Mouse (Mus musculus) lung, embryonic 15.5 days (tissue): Measurements from ENCODE around the gene Prtn3. TPM values are rescaled to one million over a fixed set of nuclear protein-coding genes. Genes with fewer than 3 reads are reported as not detected.

Experiments
- ATAC-seq: fragments of 200-750 bp; cut with Nextera tagmentation; 2 replicates; pipeline ENCODE4 v1.8.0; 2017; ENCODE audit warnings: moderate number of reproducible peaks, borderline replicate concordance; ENCODE audit not compliant: low FRiP score, low TSS enrichment; ENCODE audit errors: extremely low read depth
- H3K27ac ChIP-seq: fragments of 300-500 bp; sonication (generic); 2 replicates; pipeline ENCODE4 v1.5.1; 2015; ENCODE audit warnings: moderate library complexity, mild to moderate bottlenecking, inconsistent platforms
- H3K27me3 ChIP-seq: fragments of 300-500 bp; sonication (generic); 2 replicates; pipeline ENCODE4 v1.6.1; 2015; ENCODE audit warnings: inconsistent platforms
- H3K36me3 ChIP-seq: fragments of 300-500 bp; sonication (generic); 2 replicates; pipeline ENCODE4 v1.6.1; 2015; ENCODE audit warnings: inconsistent platforms
- H3K4me1 ChIP-seq: fragments of 300-500 bp; sonication (generic); 2 replicates; pipeline ENCODE4 v1.6.1; 2015; ENCODE audit warnings: inconsistent platforms
- H3K4me2 ChIP-seq: fragments of 300-500 bp; sonication (generic); 2 replicates; pipeline ENCODE4 v1.6.1; 2015; ENCODE audit warnings: inconsistent platforms, mild to moderate bottlenecking, moderate library complexity
- H3K4me3 ChIP-seq: fragments of 300-500 bp; sonication (generic); 2 replicates; pipeline ENCODE4 v1.5.1; 2015; ENCODE audit warnings: mild to moderate bottlenecking, inconsistent platforms
- H3K9ac ChIP-seq: fragments of 300-500 bp; sonication (generic); 2 replicates; pipeline ENCODE4 v1.6.1; 2015; ENCODE audit warnings: inconsistent platforms
- H3K9me3 ChIP-seq: fragments of 300-500 bp; sonication (generic); 2 replicates; pipeline ENCODE4 v1.6.1; 2016; ENCODE audit warnings: inconsistent platforms
- WGBS: fragments of 180-500 bp; shearing (Covaris S2); methylation state at CpG from one replicate; pipeline ENCODE4 v1.1.7; 2015; 5-methylcytosine and 5-hydroxymethylcytosine counted together
- polyA plus RNA-seq: library from polyadenylated mRNA; unstranded; fragments of >200 nt; fragmentation: Nextera tagmentation; extraction: Ambion mirVana; gene quantifications from 2 replicates; pipeline ENCODE4 v1.2.1, GENCODE M21; 2015

The Prtn3 gene
- polyA plus RNA-seq, 1 experiment from 2014 or later = 3.8 TPM

DNA sequence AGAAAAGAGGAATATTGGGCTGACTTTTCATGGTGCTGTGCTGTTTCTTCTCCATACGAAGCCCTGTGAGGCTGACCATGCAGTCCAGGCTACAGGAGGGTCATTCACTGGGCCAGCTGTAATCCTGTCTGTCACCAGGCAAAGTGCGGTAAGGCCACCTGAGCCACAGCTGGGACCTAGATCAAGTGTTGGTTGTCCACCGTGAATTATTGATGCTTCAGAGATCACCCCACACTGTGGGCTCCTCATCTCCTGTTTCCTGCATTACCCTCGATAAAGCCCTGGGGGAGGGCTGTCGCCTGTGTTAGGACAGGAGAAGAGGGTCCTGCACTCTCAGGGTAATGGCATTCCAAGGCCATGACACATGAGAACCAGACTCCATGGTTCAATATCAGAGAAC, 27.7 kb upstream of the Prtn3 start:
- no peak overlapping the region for H3K4me3 ChIP-seq
- H3K4me1 ChIP-seq = peaks cover 37% of the 10 kb centered on the region
- H3K4me2 ChIP-seq = no peak overlapping the region
- no peaks in the 10 kb centered on the region for H3K27me3 ChIP-seq
- H3K9me3 ChIP-seq = no peaks in the 10 kb centered on the region
- no peak for ATAC-seq
- H3K27ac ChIP-seq = no peak overlapping the region
- H3K36me3 ChIP-seq = no peaks in the 10 kb centered on the region
- WGBS = 41% methylated on average over 5 of the region's 5 CpGs
- no peak overlapping the region for H3K9ac ChIP-seq

DNA sequence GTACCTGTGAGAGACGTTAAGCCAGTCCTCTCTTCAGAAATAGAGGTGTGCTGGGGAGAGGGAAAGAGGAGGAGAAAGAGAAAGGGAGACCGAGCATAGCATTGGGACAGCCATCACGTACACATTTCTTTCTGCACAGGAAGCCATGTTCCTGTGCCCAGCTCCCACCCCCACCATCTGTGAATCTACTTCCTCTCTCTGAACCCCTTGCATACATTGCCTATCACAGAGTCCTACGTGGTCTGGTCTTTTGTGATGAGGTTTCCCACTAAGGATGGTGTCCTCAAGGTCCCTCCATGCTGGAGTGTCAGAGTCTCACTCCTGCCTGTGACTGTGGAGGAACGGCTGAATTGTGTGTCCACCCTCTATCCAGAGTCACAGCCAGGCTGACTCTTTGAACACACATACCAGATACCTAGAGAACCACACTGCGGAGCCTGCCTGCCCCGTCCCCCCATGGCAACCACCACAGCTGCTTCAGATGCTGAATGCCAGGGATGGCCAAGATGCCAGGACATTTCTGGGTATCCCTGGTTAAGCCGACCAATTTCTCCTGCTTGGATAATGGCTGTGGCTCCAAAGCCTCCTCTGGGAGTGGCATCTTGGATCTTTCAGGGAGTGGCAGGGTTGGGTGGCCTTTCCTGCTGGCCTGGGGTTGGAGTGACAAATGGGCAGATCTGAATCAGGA, 24.2 kb upstream of the Prtn3 start:
- WGBS = 73% methylated on average over 8 of the region's 8 CpGs
- H3K27ac ChIP-seq = 0 out of 2 replicates have a peak overlapping the region, but pooled peaks have one; percentile 9

GRCm38 (mm10) chr10:79851653-79852052, 22.6 kb upstream of the Prtn3 start:
- peaks cover 34% of the 10 kb centered on the region for H3K4me1 ChIP-seq
- no peaks in the 10 kb centered on the region for H3K27me3 ChIP-seq
- no peak for ATAC-seq
- 53% methylated on average over 3 of the region's 3 CpGs for WGBS
- peak overlapping the region; percentile 100 for H3K27ac ChIP-seq
- peak overlapping the region; percentile 68; the same call in 1 of the 2 replicates for H3K9ac ChIP-seq
- no peaks in the 10 kb centered on the region for H3K9me3 ChIP-seq
- 0 out of 2 replicates have a peak, but pooled peaks cover 3% of the 10 kb centered on the region for H3K36me3 ChIP-seq
- peak overlapping the region; percentile 84 for H3K4me2 ChIP-seq
- H3K4me3 ChIP-seq = no peak overlapping the region

More for the DNA sequence above, 24.2 kb upstream of the Prtn3 start:
- no peak for ATAC-seq
- no peaks in the 10 kb centered on the region for H3K9me3 ChIP-seq
- H3K4me3 ChIP-seq = no peak overlapping the region
- no peaks in the 10 kb centered on the region for H3K27me3 ChIP-seq
- H3K36me3 ChIP-seq = no peaks in the 10 kb centered on the region
- H3K9ac ChIP-seq = no peak overlapping the region
- peaks cover 29% of the 10 kb centered on the region for H3K4me1 ChIP-seq
- H3K4me2 ChIP-seq = no peak overlapping the region

GRCm38 (mm10) chr10:79852107-79852789, 22.0 kb upstream of the Prtn3 start:
- H3K4me3 ChIP-seq = peak overlapping the region; percentile 72; the same call in 1 of the 2 replicates
- H3K4me1 ChIP-seq = peaks cover 40% of the 10 kb centered on the region
- H3K27me3 ChIP-seq = no peaks in the 10 kb centered on the region
- no peak for ATAC-seq
- WGBS = 19% methylated on average over 9 of the region's 9 CpGs
- 0 out of 2 replicates have a peak, but pooled peaks cover 8% of the 10 kb centered on the region for H3K36me3 ChIP-seq
- H3K9ac ChIP-seq = peak overlapping the region; percentile 68
- peak overlapping the region; percentile 100 for H3K27ac ChIP-seq
- peak overlapping the region; percentile 84 for H3K4me2 ChIP-seq
- no peaks in the 10 kb centered on the region for H3K9me3 ChIP-seq

- Histone ChIP-seq H3K4me2 (peak overlapping the region; percentile 84), H3K4me1 (peaks cover 46% of the 10 kb centered on the region), H3K9me3 (no peaks in the 10 kb centered on the region), H3K4me3 (peak overlapping the region; percentile 72), H3K9ac (peak overlapping the region; percentile 68), H3K27ac (peak overlapping the region; percentile 100), H3K27me3 (no peaks in the 10 kb centered on the region), H3K36me3 (0 out of 2 replicates have a peak, but pooled peaks cover 8% of the 10 kb centered on the region)
- no peak for ATAC-seq
- 22% methylated on average over 8 of the region's 8 CpGs for WGBS
These were observed 21.4 kb upstream of the Prtn3 start for GRCm38 (mm10) chr10:79852827-79853226.

DNA sequence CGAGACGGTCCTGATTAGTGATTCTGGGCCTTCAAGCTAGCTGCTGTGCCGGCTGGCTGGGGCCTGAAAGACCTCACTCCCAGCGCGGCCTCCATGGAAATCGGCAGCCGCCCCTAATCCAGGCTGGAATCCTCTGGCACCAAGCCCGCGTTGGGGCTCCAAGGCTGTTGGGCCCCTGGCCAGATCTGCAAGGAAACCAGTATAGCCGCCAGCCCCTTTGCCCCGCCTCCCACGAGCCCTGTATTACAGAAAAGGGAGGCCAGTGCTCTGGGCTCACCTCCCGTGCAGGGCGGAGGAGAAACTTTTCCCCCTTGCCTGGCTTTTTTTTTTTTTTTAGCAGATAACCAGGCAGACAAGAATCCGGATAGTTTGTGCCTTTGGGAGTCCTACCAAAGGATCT, 20.9 kb upstream of the Prtn3 start:
- WGBS = under 1% methylated on average over 15 of the region's 15 CpGs
- no peaks in the 10 kb centered on the region for H3K27me3 ChIP-seq
- peak; percentile 79 for ATAC-seq
- H3K4me1 ChIP-seq = peaks cover 51% of the 10 kb centered on the region
- H3K36me3 ChIP-seq = 0 out of 2 replicates have a peak, but pooled peaks cover 8% of the 10 kb centered on the region
- H3K9ac ChIP-seq = peak overlapping the region; percentile 68
- H3K9me3 ChIP-seq = no peaks in the 10 kb centered on the region
- peak overlapping the region; percentile 84 for H3K4me2 ChIP-seq
- H3K4me3 ChIP-seq = peak overlapping the region; percentile 72
- peak overlapping the region; percentile 100 for H3K27ac ChIP-seq

DNA sequence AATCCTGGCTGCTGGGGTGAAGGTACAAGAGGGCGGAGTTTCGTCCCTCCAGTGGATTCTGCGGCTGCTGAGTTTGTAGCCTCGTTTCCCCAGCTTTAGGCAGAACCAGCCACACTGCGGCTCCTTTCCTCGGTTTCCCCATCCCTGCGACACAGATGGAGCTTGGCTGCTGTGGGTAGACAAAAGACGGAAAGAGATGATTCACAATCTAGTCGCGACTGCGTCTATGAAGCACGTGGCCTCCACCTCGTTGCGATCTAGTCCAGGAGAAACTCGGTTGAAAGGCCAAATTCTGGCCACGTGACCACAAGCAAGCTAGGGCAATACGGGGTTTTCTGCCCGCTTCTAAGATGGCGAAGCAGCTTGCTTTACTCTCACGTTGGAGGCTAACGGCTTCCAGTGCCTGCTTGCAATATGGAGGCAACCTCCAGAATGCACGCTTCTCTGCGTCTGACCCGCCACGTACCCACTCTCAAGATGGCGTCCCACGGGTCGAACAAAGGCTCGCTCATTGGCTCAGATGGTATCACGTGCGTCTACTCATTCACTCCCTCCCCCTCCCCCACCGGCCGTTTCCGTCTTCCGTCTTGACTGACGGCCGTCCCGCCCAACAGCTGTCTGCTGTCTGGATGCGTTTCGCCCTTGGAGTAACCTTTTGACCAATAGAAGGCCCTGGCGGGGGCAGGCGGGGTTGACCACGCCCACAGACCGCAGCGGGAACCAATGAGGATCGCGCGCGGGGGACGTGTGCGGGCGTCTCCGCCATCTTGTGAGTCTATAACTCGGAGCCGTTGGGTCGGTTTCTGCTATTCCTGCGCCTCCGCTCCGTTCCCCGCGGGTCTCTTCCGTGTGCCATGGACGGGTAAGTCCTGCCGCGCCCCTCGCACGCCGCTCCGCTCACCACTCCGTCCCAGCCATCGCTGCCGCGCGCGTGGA, 20.1 kb upstream of the Prtn3 start, which contains the start of gene Ptbp1:
Ptbp1 (plus strand) TSS at position 568 of the 936 bp plus-strand sequence.
- Histone ChIP-seq H3K36me3 (peaks cover 14% of the 10 kb centered on the region), H3K4me3 (peak within 1 kb of the TSS; percentile 72), H3K4me1 (peaks cover 58% of the 10 kb centered on the region), H3K9ac (peak within 1 kb of the TSS; percentile 92), H3K4me2 (peak within 1 kb of the TSS; percentile 86), H3K27ac (peak within 1 kb of the TSS; percentile 100), H3K9me3 (no peaks in the 10 kb centered on the region), H3K27me3 (no peaks in the 10 kb centered on the region)
- WGBS = under 1% methylated on average over 75 of the region's 75 CpGs
- peak; percentile 89 for ATAC-seq

- Histone ChIP-seq H3K4me2 (peak overlapping the region; percentile 86), H3K9me3 (no peaks in the 10 kb centered on the region), H3K27me3 (no peaks in the 10 kb centered on the region), H3K4me3 (peak overlapping the region; percentile 72), H3K4me1 (peaks cover 67% of the 10 kb centered on the region), H3K9ac (peak overlapping the region; percentile 92), H3K36me3 (peaks cover 23% of the 10 kb centered on the region), H3K27ac (peak overlapping the region; percentile 100)
- peak; percentile 13 for ATAC-seq
- under 1% methylated on average over 82 of the region's 83 CpGs for WGBS
These were observed 19.3 kb upstream of the Prtn3 start for GRCm38 (mm10) chr10:79854801-79855541.

GRCm38 (mm10) chr10:79855558-79856184, 18.6 kb upstream of the Prtn3 start:
- no peak for ATAC-seq
- Histone ChIP-seq H3K27me3 (no peaks in the 10 kb centered on the region), H3K36me3 (peaks cover 30% of the 10 kb centered on the region), H3K4me3 (peak overlapping the region; percentile 72), H3K4me2 (peak overlapping the region; percentile 86), H3K27ac (peak overlapping the region; percentile 100), H3K9me3 (no peaks in the 10 kb centered on the region), H3K9ac (peak overlapping the region; percentile 92), H3K4me1 (peaks cover 65% of the 10 kb centered on the region)
- WGBS = under 1% methylated on average over 10 of the region's 10 CpGs

DNA sequence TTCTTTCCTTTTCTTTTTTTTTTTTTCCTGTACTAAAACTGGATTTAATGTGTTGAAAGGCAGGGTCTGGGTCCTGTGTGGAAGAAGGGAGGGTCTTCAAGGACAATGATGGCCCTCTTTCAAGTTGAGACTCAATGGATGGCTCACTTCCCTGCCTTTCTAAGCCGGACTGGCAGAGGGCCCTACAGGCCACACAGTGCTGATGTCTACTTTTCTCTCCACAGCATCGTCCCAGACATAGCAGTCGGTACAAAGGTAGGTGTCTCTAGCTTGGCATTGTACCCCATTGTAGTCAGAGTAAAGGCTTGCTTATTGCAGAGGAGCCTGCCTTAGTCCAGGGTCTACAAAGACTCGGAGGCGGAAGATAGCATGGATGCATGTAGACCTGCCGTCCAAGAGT, 18.0 kb upstream of the Prtn3 start:
- Histone ChIP-seq H3K36me3 (peaks cover 36% of the 10 kb centered on the region), H3K4me2 (peak overlapping the region; percentile 86), H3K9me3 (no peaks in the 10 kb centered on the region), H3K4me1 (peaks cover 60% of the 10 kb centered on the region), H3K4me3 (peak overlapping the region; percentile 72), H3K27me3 (no peaks in the 10 kb centered on the region), H3K9ac (peak overlapping the region; percentile 92), H3K27ac (peak overlapping the region; percentile 100)
- ATAC-seq = no peak
- WGBS = 15% methylated on average over 6 of the region's 6 CpGs
